Mouse (Mus musculus) brain, embryonic 14.5 days (tissue): ENCODE results near the gene Lad1. TPM values are rescaled to one million over a fixed set of nuclear protein-coding genes. Genes with fewer than 3 reads are reported as not detected.

Experiments
- DNase-seq: peaks from one replicate; pipeline ENCODE4 v3.0.0-alpha.2; 2011; ENCODE audit warnings: low read depth
- CTCF ChIP-seq: fragments of 200-500 bp; IDR thresholded peaks from 2 replicates; pipeline ENCODE4 v1.5.1; 2012; ENCODE audit warnings: inconsistent platforms, mild to moderate bottlenecking, moderate library complexity, borderline replicate concordance; ENCODE audit not compliant: insufficient read depth, insufficient read length; ENCODE audit errors: extremely low read depth
- POLR2A ChIP-seq: fragments of 200-500 bp; IDR thresholded peaks from 2 replicates; pipeline ENCODE4 v1.6.1; 2012; ENCODE audit warnings: mild to moderate bottlenecking, inconsistent platforms, borderline replicate concordance; ENCODE audit not compliant: poor library complexity, insufficient read depth, insufficient read length, severe bottlenecking; ENCODE audit errors: extremely low read depth
- polyA plus RNA-seq: library from polyadenylated mRNA; depleted of rRNA; stranded (reverse); fragments of >200 nt; gene quantifications from 2 replicates; pipeline ENCODE4 v1.2.3, GENCODE M21; 2012

The Lad1 gene
- polyA plus RNA-seq, 1 experiment = 0.81 TPM

DNA sequence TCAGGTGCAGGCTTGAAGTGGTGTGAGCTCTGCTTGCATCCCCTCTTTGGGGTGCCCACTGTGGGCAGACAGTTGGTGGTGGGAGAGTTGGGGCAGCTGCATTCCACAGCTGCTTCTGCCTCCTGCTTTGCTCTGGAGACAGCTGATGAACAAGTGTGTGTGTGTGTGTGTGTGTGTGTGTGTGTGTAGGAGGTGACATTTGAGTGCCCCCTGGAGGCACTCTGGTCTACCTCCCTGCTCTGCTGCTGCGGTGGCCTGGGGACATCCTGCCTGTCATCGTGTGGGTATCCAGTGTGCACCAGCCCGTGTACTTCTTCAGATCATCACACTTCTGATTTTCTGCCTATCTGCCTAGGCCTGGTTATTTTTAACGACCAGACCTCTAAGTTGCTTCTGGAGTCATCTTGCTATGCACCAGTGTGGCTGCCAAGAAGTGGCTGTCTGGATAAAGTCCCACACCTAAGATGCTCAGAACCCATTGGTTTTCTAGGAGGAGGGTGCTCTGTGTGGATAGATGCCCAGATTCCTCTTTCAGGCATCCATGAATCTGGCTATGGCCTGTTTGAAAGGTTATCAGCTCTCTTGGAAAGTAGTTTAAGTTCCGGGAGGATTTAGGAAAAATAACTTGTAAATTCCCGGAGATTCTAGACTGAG, 15.9 kb downstream of the Lad1 start:
- no peak for DNase-seq
- TF ChIP-seq POLR2A (no peak), CTCF (no peak)

DNA sequence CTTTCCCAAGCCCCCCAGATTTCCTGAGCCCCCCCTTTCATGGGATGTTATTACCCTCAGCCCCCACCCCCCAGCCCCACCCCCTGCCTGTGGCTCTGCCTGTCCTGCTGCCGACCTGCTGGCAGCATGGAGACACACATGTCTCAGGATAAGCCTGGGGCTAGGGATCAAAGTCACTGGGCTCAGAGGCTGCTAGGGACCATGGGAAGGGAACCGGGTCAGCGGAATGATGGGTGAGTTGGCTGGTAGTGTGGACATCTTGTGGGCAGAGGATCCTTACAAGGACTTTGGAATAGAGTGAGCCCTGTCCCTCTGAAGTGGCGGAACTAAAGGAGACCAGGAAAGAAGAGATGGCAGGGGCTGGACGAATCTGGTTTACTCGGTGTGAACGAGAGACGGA, 16.6 kb downstream of the Lad1 start:
- DNase-seq = no peak
- TF ChIP-seq POLR2A (no peak), CTCF (no peak)

DNA sequence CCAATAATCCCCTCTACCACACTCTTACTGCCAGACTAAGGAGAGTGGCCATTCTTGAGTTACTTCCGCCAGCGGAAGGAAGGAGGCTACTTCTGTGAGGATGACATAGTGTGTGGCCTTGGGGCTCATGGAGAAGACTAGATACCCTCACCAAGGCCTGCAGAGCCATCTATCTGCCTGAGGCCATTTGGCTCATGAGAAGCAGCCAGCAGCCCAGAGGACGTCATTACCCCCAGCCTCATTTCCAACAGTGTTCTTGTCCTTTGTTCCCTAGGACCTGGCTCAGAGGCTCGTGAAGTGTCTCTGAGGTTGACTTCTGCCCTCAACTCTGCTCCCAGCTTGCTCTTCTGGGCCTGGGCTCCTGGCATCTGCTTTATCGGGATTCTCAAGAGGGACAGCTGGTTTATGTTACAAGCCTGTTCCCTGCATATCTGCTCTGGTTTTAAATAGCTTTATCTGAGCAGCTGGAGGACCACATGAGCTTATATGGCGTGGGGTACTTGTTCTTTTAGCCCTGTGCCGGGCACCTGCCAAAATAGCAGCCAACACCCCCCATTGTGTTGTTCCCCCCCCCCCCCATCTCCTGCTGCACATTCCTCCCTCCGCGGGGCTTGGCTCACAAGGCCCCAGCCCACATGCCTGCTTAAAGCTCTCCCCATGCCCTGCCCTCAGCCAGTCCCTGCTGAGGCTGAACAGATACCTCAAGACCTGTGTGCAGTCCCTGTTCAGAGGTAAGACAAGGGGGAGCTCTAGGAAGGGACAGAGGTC, 17.5 kb downstream of the Lad1 start, which contains the start of gene Tnnt2:
Tnnt2 (plus strand) TSS at position 639 of the 768 bp plus-strand sequence.
- no peak for DNase-seq
- TF ChIP-seq CTCF (no peak), POLR2A (no peak)

DNA sequence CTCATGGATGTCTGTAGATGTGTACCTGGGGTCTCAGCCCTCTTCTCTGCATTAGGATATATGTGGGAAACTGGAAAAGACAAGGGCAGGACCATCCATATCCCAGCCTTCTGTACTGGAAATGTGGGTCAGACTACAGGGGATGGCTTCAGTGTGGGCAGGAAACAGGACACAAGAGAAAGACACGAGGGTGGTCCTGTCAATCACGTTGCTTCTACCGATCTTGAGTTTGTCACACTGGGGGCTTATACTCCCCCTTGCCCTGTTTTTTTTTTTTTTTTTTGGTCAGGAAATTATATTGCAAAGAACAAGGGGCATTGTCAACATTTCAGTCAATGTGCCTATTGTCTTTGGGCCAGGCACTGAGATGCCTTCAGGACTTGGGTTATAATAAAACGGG, 20.2 kb downstream of the Lad1 start:
- DNase-seq = no peak
- TF ChIP-seq CTCF (no peak), POLR2A (no peak)

DNA sequence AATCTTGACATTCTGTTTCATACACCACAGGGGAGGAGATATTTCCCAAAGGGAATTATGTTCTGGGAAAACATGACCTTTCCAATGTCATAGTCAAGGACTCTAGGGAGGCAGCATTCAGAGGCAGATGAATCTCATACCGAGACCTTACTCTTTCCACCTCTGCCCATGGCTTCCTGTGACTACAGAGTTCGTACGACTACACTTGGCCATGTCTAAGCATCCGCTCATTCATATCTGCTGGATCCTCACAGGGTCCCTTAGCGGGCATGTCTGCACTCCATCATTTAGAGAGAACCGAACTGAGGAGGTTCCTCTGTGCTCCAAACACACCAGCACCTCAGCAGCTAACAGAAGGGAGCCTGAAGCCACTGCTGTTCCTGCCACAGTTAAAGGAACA, 20.7 kb downstream of the Lad1 start:
- DNase-seq = no peak
- TF ChIP-seq CTCF (no peak), POLR2A (no peak)

DNA sequence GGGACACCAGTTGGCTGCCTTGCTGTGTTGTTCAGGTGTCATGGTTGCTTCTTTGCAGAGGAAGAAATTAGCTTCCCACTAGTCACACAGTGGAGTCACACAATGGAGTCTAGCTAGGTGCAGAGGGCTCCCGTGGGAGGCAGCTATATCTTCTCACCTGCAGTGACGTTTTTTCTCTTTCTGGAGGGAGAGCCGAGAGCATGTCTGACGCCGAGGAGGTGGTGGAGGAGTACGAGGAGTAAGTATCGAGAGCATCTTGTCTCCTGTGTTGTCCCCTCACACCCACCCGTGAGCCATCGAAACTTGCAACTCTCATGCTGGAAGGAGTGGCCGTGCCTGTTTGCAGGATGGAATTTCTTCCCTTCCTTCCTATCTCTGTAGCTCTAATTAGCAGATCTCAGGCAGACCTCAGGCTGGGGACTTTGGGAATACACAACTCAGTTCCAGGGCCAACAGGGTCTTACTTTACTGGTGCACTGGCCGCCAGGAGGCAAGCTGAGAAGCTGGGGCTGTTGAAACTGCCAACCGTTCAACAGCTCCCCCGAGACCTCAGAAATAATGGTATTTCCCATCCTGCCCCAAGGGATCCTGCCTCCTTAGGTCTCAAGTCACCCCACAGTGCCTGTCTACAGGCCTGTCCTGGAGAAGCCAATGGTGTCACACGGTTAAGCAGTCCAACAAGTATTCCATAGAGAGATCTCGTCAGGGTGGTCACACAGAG, 22.4 kb downstream of the Lad1 start:
- TF ChIP-seq POLR2A (no peak), CTCF (no peak)
- no peak for DNase-seq

DNA sequence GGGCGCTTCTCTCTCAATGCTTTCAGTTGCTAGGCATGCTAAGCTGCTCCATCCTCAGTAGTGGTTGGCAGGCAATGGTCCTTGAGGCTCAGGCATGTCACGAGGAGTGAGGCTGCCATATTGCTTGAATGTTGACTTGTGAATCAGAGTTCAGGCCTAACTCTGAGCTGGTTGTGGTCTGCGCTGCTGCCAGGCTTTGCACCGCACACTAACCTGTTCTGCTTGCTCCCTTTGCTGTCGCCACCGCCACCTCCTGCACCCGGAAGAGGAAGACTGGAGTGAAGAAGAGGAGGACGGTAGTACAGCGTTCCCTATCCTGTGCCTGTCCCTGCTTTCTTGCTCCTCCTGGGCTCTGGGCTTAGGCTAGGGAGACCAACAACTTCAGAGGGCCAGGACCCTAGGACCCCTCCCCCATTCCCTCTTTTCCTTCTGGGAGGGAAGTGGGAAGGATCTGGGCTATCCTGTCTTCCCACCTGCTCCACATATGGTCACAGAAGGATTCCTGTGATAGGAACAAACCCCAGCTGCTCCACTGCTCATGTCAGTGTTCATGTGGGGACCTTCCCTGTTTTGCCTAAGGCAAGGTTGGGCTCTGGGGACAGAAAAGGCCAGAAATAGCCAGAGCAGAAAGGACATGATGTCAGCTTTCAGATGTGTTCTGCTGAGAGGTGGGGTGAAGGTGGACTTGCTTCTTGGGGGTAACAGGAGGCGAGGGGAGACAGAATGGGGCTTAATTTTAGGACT, 25.3 kb downstream of the Lad1 start:
- DNase-seq = no peak
- TF ChIP-seq POLR2A (no peak), CTCF (no peak)

DNA sequence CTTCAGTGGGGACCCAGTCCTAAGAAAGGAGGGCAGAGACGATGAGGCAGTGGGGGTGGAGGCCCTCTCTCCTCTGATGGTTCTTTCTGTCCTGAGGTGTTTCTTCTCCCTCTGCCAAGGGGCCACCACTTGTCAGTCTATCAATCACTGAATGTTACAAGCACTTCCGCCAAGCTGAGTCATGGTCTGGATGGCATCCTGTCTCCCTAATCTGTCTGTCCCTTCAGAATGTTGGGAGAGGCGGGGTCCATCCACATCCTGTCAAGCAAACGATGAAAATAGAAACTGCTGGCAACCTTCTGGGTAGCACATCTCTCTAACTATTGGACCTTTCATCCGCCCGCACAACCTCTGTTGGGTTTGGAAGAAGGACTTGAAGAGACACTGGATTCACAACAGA, 26.1 kb downstream of the Lad1 start:
- DNase-seq = no peak
- TF ChIP-seq POLR2A = no peak
- no peak for TF ChIP-seq CTCF

DNA sequence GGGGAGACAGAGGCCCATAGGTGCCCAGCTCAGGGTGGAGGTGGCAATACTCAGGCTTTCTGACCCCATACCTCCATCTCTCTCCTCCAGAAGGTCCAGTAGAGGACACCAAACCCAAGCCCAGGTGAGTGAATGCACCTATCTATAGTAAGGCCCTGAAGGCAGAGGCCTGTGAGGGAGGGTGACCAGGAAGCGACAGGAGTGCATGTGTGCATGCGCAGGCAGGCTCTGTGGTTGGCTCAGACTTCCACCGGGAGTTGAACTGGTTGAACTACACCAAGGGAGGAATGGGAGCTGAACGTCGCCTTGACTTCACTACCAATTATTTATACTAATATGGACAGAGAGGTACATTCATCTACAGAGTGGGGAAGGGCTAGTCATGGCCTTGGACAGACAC, 28.2 kb downstream of the Lad1 start:
- TF ChIP-seq POLR2A (no peak), CTCF (no peak)
- DNase-seq = no peak

DNA sequence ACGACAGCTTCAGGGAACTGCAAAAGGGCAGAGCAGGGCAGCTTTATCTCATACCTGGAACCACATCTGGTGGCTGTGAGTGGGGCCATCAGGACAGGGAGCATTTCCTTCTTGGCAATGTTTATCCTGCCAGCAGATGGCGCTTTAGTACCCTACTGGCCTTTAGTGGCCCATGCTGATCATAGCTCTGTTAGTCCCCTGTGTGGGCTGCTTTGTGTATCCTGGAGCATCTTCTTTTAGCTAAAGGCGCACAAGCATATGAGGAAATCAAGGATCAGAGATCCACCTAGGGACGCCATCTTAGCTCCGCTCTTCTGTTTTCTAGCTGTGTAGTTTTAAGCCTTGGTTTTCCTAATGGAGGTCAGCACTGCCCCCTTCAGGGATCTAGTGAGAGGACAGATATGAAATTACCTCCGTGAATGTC, 28.8 kb downstream of the Lad1 start:
- TF ChIP-seq POLR2A (no peak), CTCF (peak; percentile 61; the same call in 1 of the 2 replicates)
- peak; percentile 40 for DNase-seq

DNA sequence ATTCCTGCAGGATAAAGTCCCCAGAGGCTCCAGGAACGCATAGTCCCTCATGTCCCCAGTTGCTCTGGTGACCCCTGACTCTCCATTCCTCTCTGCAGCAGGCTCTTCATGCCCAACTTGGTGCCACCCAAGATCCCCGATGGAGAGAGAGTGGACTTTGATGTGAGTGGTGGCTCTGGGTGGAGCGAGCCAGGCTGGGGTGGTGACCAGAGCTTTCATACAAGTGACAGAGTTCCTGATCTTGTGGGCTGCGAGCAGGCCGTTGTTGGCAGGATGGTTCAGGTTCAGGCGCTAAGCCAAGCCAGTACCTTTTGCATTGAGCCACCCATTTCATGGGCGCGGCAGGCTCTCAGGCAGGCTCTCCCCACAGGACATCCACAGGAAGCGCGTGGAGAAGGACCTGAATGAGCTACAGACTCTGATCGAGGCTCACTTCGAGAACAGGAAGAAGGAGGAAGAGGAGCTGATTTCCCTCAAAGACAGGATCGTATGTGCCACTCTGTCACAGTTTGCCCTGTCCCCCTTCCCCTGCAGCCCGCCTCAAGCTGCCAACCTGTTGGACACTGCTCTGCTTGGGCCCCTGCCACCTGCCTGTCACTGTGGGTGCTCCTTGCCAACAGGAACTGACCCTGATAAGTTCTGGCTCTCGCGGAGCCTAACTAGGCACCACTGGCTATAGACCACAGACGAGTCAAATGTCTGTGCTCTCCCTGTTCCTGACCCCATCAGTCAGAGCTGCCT, 29.4 kb downstream of the Lad1 start:
- no peak for DNase-seq
- TF ChIP-seq POLR2A = no peak
- no peak for TF ChIP-seq CTCF
